Mouse (Mus musculus) inflammation-experienced regulatory T-cells, adult 6 months (primary cell): ENCODE results near the gene Heatr9. TPM values are rescaled to one million over a fixed set of nuclear protein-coding genes. Genes with fewer than 3 reads are reported as not detected.
"Not testable (repeated sequence)": the region's sequence is repeated elsewhere in the genome, so short reads cannot be mapped to it uniquely, and the experiment has no call there.

Experiments used
- ATAC-seq: one replicate; pipeline ENCODE4 v1.8.0; 2017
- polyA plus RNA-seq, 3 experiments: library from polyadenylated mRNA; unstranded; fragments of 100-300 nt; shearing (Covaris generic); gene quantifications; one replicate each; pipeline ENCODE4 v1.2.1; 2017

Heatr9 gene
- polyA plus RNA-seq, result 1 to 10 TPM in 1 of 3 experiments, under 1 TPM in 1, not detected in 1; 0.24 to 6.5 TPM

DNA sequence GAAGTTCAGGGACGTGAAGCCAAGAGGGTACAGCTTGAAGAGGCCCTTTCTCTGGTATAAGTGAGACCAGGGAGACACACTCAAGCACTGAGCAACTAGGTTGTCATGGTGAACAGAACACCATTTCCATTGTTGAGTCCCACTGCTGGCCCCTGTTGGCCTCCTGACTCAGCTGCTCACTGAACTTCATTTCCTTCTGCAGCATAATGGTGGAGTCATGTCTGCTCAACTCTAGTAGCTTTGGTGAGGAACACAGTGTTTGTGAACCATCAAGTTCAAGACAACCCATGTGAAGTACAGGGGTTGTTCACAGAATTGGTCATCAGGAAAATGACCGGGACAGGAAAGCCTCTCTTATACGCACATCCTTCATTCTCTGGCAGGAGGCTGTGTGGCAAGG is at the start of gene Heatr9:
Heatr9 (minus strand) TSS at position 101 of the 400 bp plus-strand sequence.
- ATAC-seq, result no peak

DNA sequence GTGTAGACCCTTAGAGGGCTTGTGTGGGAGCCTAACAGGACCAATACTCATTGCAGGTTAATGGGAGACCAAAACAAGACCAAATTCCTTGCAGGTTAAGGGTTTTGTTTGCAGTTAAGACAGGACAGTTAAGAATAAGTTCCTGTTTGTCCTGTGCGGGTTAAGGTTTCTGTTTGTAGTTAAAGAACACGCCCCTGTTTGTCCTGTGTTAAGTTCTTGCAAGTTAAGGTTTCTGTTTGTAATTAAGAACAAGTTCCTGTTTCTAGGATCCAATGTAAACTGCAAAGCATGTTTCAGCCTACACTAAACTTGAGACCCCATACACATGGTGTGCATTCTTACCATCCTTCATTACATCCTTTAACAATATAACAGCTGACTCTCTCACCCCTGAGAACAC is 48.2 kb upstream of the Heatr9 start:
- ATAC-seq, result no peak

DNA sequence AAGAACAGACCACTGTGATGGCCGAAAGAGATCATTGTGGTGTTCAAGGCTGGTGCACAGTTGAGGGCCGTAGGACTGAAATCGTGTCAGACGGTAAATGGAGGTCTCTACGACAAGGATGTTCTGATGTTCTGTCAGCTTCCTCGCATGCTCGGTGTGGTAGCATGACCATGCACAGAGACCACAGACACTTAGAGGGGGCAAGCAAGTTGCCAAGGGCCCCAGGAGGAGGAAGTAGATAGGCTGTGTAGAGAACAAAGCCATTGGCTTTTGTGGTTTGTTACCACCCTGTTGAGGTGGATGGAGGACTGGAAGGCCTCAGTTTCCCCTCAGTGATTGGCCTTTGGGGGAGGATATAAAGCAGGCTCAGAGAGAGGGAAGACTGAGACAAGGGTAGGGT is 47.3 kb upstream of the Heatr9 start:
- ATAC-seq, result no peak

DNA sequence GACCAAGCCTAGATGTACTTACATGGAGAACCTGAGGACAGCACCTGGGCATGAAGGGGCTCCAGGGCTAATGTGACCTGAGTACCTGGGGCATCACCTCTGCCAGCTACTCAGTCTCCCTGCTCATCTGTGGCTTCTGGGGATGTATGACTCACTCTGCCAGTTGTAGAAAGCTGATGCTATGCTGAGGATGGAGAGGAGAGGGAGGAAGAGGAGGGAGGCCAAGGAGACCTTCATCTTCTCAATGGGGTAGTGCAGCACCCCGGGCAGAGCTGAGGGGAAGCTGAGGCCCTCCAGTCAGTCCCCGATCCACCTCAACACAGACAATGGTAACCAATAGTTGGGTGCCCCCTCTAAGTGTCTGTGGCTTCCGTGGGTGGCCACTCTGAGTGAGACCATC is 46.8 kb upstream of the Heatr9 start:
- ATAC-seq, result no peak

DNA sequence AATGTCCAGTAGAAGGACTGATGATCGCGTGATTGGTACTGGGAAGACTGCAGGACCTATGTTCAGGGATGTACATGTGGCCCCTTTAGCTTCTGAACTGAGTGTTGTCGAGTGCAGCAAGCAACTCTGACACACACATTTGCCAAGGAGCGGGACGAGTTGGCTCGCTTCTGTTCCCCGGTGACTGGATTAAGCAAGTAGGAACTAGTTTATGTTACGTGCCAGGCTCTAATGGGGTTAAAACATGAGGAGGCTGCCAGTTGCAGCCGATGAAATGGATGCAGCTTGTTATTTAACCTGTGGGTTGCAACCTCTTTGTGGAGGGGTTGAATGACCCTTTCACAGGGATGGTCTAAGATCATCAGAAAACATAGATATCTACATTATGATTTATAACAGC is 46.1 kb upstream of the Heatr9 start:
- ATAC-seq, result no peak

DNA sequence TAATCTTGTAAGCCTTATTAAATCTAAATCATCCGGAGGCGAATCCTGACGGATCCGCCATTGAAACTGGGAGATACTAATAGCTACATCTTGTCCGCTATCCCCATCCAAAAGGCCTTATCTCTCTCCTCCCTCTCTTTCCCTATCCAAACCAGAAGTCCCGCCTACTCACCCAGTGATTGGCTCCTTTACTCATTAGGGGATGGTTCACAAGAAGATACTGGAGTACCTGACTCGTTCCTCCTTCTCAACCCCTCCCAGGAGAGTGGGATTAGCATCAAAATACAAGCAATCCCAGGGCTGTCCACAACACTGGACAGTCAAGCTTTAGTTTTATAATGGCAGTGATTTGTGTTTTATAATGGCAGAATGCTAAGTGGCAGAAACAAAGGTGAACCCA is 45.3 kb upstream of the Heatr9 start:
- ATAC-seq, result no peak

DNA sequence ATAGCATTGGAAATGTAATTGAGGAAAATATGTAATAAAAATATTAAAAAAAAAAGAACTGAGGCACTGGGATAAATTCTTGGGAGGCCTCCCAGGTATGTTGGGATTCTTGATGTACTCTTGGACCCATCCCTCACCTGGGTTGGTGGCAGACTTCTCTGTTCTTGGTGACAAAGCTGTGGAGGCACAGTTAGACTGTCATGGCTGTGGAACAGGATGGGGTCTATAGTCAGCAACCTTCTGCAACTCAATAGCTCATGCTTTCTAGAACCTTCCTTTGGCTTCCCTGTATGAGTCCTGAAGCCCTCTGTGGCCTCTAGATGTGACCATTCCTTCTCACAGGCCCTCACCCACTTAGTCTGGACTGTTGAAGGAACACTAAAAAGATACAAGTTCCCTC is 44.6 kb upstream of the Heatr9 start:
- no peak for ATAC-seq

DNA sequence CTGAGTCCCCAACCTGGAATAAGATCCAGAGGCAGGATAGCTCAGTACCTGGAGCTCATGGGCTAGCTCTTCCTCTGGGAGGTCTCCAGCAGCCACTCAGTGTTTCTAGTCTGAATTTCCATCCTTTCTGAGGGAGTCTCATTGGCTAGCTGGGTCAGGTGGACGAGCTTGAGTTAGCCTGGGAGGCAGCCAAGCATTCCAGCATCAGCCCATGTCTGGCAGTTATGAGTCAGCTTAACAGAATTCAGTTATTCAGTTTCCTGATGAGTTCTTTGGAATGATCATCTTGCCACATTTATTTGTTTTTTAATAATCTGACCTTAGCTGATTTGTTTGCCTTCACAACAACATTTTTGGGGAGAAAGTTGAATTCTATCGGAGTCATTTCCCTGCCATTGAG is 41.8 kb upstream of the Heatr9 start:
- ATAC-seq, result no peak

DNA sequence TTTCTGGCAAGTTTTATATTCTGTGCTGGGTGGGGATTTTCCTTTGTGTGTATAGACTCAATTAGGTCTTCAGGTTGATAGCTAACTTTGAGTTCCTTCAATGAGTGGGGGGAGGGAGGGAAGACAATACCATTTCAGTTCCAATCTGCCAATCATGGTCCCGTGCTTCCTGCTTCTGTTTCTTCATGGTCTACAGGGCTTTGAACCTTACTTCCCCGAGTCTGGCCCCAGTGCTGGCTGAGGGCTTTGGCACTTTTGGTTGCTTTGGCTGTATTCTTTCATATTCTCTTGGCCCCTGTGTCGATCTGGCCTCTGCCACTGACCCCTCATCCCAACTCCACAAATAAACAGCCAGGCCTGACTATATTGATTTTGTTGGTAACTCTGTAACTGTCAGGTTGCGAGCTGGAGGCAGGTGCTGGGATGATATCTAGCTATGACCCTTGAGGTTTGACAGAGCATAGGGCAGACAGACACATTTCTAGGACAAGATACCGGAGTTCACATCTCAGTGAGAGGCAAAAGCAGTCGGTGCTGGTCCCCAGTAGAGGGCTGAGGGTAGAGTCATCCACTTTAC is 40.4 kb upstream of the Heatr9 start:
- no peak for ATAC-seq

DNA sequence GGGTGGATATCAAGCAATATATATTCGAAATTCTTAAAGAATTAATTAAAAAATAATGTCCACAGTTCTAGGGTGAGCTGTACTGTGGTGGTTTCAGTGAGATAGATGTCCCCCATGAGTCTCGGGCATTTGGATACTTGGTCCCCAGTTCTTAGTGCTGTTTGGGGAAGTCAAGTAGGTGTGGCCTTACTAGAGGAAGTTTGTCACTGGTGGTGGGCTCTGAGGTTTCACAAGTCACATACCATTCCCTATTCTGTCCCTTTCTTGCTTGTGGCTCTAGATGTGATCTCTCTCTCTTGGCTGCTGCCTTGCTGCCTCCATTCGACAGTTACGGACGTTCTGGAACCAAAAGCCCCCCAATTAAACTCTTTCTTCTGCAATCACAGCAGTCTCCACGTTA is 38.4 kb upstream of the Heatr9 start:
- no peak for ATAC-seq

DNA sequence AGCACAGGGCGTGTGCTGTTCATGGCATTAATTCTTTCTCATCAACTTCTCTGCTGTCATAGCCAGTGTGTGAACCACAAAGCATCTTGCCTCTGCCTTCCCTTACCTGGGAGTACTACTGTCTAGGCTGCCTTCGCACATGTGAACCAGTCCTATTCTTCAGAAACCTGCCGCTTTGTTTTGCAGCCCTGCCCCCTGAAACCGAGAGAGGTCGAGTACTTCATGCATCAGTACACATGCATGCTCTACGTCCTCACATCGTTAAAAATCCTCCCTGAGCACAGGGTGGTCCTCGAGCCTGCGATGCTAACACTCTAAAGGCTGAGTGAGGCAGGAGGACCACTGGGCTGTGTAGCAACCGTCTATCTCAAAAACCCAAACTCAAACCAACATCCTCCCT is 35.1 kb upstream of the Heatr9 start:
- ATAC-seq, result no peak

DNA sequence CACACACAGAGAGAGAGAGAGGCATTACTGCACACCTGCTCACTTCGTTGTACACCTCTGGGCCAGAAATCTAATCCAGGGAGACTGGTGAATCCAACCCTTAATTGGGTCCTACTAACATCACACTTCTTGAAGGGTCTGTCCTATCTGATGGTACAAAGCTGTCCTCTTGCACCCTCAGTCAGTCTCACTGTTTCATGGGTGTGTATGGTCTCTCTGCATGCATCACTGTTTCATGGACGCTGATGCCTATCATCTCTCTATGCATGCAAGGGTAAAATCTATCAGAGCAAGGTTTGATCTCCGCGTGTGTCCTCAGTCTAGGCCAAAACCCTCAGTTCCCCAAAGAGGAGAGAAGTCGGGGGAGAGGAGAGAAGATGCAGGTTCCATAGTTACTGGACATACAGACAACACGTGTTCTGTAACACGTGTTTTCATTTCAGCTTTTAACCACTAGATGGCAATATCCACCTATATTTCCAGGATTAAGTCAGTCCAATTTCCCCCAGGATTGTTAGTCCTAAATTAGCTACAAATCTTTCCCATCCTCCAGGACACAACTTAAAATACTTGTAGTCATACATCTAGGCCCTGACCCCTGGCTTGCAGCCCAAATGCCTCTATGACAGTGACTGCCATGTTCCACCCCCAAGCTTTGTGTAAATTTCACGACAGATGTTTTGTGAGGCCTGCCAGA is 34.3 kb upstream of the Heatr9 start:
- no peak for ATAC-seq

DNA sequence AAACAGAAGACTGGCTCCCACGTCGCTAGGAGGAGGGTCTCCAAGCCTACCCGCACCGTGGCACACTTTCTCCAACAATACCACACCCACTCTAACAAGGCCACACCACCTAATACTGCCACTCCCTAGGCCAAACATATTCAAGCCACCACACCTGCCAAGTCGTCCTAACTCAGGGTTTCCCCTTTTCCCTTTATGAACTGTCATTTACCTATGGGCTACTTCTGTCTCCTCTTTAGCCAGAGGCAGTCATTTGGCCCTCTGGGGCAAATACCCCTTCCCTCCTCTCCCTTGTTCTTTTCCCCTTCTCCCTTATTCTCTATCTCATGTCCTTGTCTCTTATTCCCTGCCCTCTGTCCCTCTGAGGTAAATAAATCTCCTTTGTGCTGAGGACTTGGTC is 29.7 kb upstream of the Heatr9 start:
- no peak for ATAC-seq

DNA sequence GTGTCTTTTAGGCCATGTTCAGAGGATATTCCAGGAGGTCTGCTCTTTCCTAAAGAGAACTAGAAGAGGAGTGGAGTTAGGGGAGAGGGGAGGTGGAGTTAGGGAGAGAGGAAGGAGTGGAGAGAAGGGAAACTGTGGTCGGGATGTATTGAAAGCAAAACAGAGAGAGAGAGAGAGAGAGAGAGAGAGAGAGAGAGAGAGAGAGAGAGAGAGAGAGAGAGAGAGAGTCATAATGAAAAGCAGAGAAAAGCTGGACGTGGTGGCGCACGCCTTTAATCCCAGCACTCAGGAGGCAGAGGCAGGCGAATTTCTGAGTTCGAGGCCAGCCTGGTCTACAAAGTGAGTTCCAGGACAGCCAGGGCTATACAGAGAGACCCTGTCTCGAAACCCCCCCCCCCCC is 29.1 kb upstream of the Heatr9 start:
- not testable (repeated sequence) for ATAC-seq

DNA sequence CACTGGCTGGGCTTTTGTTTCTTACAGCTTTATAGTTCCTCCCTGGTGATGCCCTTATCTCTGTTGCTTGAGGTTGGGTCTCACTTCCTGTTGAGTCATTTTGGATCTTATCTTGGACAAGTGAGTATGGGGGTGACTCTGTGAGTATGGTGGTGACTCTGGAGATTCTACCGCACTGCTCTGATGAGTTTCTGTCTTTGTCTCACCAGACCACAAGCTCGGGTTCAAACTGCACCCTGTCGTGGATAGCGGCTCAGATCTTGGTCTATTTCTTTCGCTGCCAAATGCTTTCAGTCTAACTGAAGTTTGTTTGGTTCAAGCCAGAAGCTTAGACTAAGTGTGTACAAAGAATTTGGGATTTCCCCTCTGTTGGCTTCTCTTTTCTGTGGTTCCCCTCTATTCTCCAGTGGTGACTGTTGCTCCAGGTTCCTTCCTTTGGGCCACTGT is 28.2 kb upstream of the Heatr9 start:
- peak; percentile 63 for ATAC-seq

DNA sequence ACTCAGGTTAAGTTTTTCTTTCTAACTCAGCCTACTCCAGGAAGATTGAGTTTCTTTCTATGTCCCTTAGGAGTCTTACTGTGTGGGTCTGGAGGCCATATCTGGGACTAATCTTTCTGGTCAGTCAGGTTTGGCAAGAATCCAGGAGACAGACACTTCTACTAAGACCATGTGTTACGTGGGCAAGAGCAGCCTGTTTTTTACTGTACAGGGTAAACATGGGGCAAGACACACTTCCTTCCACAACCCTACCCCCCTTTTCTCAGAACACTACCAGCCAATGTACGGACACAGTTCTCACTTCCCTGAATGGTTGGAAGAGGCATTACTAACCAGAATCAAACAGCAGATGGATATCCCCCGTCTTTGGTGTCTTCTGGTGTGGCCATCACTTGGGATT is 22.2 kb upstream of the Heatr9 start:
- no peak for ATAC-seq

DNA sequence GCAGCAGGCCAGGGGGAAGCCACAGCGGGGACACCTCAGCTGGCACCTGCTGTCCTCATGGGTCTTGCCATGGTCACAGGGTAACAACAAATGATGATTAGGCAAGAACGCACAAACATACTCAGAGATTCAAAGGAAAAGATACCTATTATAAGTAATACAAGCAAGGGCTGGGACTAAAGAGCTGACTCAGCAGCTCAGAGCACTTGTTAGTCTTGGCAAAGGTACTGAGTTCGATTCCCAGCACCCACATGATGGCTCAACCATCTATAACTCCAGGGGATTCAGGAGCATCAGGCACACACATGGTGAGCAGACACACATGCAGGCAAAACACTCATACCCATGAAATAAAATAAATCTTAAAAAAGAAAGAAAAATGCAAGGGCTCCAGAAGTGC is 19.4 kb upstream of the Heatr9 start:
- no peak for ATAC-seq

DNA sequence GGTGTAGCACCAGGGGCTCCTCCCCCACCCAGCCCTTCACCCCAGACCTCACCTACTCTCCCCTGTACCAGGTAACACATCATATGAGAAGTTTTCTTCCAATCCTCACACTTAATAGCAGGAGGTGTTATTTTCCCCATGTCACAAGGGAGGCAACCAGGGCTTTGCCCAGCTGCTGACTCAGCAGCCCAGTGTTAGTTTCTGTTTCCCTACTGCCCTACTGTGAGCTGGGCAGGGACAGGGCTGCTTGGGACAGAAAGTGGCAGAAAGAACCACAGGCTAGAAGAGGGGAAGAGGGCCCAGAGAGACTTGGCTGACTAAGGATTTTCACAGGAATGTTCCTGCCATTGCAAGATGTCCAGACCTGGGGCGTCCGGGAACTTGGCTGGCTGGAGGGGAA is 19.0 kb upstream of the Heatr9 start:
- no peak for ATAC-seq

DNA sequence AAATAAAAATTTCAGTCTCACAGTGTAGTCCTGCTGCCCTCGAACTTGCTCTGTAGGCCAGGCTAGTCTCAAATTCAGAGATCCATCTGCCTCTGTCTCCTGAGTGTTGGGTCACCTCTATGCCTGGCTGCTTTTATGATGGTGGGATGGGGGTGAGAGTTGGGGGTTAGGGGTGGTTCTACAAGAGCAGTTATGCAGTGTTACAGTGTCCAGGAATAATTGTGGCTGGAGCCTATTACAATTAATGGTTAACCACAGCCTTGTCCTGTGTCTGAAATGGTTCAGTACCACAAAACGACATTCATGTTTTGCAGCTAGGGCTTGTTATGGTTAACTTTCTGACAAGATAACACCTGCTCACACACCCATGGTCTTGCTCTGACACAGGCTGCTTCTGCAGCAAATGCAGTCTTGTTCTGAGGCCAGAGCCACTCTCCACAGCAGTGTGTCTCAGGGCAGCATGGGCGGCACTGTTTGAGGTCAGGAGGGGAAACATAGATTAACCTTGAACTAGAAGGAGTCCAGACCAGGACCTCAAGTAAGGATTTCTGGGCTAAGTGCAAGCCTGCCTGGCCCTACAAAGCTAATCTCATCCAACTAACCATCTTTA is 16.8 kb upstream of the Heatr9 start:
- no peak for ATAC-seq

DNA sequence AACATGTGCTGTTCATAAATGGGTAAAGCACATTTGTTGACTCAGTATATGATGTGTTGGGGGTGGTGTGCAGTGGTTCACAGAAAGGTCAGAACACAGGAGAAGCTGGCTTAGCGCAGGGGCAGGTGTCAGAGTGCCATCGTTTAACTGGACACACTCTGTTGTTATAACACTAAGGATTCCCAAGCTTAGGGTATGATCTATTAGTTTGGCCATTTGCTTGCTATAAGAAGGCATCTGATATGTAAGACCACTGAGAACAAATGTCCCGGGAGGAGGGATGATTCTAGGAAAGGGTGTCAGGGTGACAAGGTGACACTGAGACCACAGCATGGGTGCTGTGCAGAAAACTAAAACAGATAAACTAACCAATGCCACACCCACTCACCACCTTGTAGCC is 14.9 kb upstream of the Heatr9 start:
- no peak for ATAC-seq

DNA sequence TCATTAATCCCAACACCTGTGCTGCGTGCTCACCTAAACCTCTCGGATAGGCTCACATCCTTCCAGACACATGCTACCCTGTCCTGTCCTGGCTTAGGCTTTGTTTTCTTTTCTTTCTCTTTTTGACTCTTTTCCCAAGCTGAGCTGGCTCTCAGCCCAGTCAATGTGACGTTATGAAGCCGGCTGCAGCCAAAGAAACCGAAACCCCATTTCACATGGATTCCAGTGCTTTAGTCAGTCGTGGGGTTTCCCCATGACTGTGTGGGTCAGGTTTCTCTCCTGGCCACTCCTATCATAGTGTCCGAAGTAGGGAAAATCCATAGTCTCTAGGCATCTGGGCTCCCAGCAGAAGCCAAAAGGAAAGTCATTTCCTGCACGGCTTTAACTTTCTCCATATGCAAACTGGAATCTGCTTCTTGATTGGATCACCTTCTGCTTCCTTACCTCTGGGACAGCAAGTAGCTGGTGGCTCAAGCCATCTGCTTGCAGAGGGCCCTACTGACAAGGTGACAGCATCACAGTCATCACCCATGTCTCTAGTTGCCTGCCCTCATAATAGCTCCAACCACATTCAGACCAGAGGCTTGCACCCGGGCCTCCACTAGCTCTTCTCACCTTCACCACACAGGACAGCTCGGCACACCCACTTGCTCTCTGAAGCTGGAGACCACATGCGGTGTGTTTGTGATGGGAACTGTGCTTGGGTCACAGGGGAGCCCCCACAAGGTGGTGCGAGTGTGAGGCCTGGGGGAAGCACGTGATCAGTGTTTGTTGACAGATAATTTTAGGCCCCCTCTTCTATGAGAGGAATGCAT is 12.8 kb upstream of the Heatr9 start:
- ATAC-seq, result peak; percentile 49

DNA sequence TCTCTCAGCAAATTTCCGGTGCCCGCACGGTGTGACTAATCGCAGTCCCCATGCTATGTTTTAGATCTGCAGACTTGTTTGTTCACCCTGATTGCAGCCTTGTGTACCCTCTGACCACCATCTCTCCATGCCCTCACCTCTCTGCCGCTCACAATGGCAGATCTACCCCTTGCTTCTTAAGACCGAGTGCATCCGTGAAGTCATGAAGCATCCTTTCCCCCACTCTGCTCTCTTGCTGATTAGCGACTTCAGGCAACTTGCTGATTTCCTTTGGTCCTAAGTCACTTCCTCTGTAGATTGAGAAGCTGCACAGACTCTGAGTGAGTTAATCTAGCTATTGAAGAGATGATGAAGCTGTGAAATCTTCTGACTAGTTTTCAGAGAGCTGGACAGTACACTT is 12.2 kb upstream of the Heatr9 start:
- peak; percentile 49 for ATAC-seq

DNA sequence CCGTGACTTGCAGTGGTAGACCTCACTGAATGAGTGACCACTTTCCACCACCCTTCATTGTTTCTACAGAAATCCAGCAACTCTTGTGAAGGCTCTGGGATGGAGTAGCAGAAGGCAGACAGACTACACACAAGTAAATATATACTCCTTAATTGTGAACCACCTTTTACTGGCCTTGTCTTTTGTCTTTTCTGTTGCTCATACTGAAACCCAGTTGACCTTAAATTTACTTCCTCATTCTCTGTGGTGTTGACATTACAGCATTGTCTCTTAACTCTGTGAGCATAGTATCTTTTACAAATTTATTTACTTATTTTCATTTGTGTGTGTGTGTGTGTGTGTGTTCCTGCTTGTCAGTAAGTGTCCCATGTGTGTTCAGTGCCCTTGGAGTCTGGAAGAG is 11.2 kb upstream of the Heatr9 start:
- ATAC-seq, result no peak
